Mouse (Mus musculus) kidney, postnatal 0 days (tissue): ENCODE measurements at regions not wholly inside any gene's neighbourhood (a gene's known extent, or its start where the extent isn't known, plus 50 kb on each side); places are given as distances from the start of the nearest gene placed in this dataset.

ENCODE experiments used
- ATAC-seq: fragments of 200-750 bp; cut with Nextera tagmentation; replicated peaks from 2 replicates; pipeline ENCODE4 v1.8.0; 2017; ENCODE audit warnings: low read depth, moderate number of reproducible peaks, moderate TSS enrichment, moderate library complexity; ENCODE audit not compliant: low FRiP score
- DNase-seq: peaks from one replicate; pipeline ENCODE4 v3.0.0-alpha.2; 2016; ENCODE audit warnings: low spot score
- H3K27ac ChIP-seq: fragments of 300-500 bp; sonication (generic); 2 replicates; pipeline ENCODE4 v1.5.1; 2014; ENCODE audit warnings: mild to moderate bottlenecking
- H3K27me3 ChIP-seq: fragments of 300-500 bp; sonication (generic); 2 replicates; pipeline ENCODE4 v1.6.1; 2014; ENCODE audit warnings: low read length, mixed read lengths; ENCODE audit not compliant: insufficient read depth
- H3K36me3 ChIP-seq: fragments of 300-500 bp; sonication (generic); 2 replicates; pipeline ENCODE4 v1.6.1; 2014; ENCODE audit warnings: low read length, mixed read lengths; ENCODE audit not compliant: insufficient read depth
- H3K4me1 ChIP-seq: fragments of 300-500 bp; sonication (generic); replicated peaks from 2 replicates; pipeline ENCODE4 v1.6.1; 2014; ENCODE audit warnings: antibody characterized with exemption, low read length, mixed read lengths; ENCODE audit not compliant: insufficient read depth
- H3K4me2 ChIP-seq: fragments of 300-500 bp; sonication (generic); 2 replicates; pipeline ENCODE4 v1.6.1; 2014; ENCODE audit warnings: mild to moderate bottlenecking, low read length, moderate library complexity, mixed read lengths
- H3K4me3 ChIP-seq: fragments of 300-500 bp; sonication (generic); replicated peaks from 2 replicates; pipeline ENCODE4 v1.5.1; 2014; ENCODE audit warnings: low read depth, low read length
- H3K9ac ChIP-seq: fragments of 300-500 bp; sonication (generic); 2 replicates; pipeline ENCODE4 v1.6.1; 2014; ENCODE audit warnings: low read depth, low read length
- H3K9me3 ChIP-seq: fragments of 300-500 bp; sonication (generic); replicated peaks from 2 replicates; pipeline ENCODE4 v1.6.1; 2016; ENCODE audit warnings: low read length, inconsistent platforms, mixed read lengths
- CTCF ChIP-seq: IDR thresholded peaks from 2 replicates; pipeline ENCODE4 v1.5.1; 2016; ENCODE audit warnings: antibody characterized with exemption, low read depth, mild to moderate bottlenecking, moderate library complexity
- WGBS: fragments of 180-500 bp; shearing (Covaris S2); extraction: QIAGEN DNeasy Blood & Tissue Kit; methylation state at CpG from one replicate; pipeline ENCODE4 v1.1.7; 2014; 5-methylcytosine and 5-hydroxymethylcytosine counted together

DNA sequence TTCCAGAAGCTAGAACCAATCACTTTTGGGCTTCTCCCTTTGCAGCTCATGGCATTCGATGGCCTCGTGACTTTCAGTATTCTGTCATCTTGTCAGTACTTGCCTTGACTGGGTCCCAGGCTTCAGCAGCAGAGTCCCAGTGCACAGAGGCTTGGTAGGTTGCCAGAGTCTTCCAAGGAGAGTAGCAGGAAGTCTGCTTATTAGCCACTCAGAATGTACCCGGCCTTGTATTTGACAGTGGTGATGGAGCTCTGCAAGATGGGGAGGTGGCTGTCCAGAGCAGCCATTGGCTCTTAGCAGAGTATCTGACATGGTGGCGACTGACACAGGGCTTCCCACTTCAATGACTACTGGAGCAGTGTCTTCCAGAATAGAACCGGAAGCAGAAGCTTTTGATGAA lies 293.3 kb upstream of the Cdh5 start:
- no peaks in the 10 kb centered on the region for H3K27me3 ChIP-seq
- no peak overlapping the region for H3K4me2 ChIP-seq
- DNase-seq = peak; percentile 69
- no peaks in the 10 kb centered on the region for H3K4me1 ChIP-seq
- no peaks in the 10 kb centered on the region for H3K36me3 ChIP-seq
- H3K9ac ChIP-seq = no peak overlapping the region
- no peaks in the 10 kb centered on the region for H3K9me3 ChIP-seq
- ATAC-seq = peak; percentile 35
- peak overlapping the region; percentile 72 for H3K27ac ChIP-seq
- no peak for TF ChIP-seq CTCF
- H3K4me3 ChIP-seq = no peak overlapping the region
- WGBS = 39% methylated on average over 5 of the region's 5 CpGs

DNA sequence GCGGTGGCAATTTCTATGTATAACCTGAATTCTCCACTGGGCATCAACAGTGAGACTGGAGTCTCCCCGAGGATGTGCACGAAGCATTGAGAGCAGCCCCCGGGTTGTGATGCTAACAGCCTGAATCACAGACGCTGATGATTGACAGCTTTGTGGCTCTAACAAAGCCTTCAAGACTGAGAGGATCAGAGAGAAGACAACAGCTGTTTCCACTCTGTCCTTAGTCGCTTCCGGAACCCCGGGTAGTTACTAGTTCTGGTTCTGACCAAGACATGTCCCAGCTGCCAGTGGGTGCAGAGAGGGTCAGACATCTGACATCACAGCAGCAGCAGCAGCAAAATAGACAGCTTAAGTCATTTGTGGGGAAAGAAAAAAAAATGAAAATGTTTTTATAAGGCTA lies 292.8 kb upstream of the Cdh5 start:
- WGBS = 17% methylated on average over 8 of the region's 8 CpGs
- DNase-seq (peak; percentile 96), ATAC-seq (peak; percentile 91)
- Histone ChIP-seq H3K4me3 (no peak overlapping the region), H3K27me3 (no peaks in the 10 kb centered on the region), H3K9ac (no peak overlapping the region), H3K4me2 (no peak overlapping the region), H3K4me1 (no peaks in the 10 kb centered on the region), H3K9me3 (no peaks in the 10 kb centered on the region), H3K27ac (peak overlapping the region; percentile 72), H3K36me3 (no peaks in the 10 kb centered on the region)
- no peak for TF ChIP-seq CTCF

DNA sequence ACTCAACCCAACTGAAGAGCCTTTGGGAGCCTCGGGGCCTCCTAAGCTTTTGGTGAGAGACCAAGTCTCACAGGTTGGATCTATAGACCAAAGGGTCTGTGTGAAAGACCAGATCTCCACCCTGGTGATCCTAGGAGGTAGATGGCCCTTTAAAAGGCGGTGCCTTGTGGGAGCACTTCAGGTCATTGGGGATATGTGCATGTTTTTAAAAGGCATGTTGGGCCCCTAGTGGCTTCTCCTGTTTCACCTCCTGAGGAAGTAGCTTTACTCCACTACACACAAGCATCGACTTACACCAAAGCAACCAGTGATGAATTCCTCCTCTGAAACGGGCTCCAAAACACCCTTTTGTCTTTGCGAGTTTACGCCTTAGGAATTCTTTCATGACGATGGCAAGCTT lies 292.3 kb upstream of the Cdh5 start:
- Histone ChIP-seq H3K4me1 (no peaks in the 10 kb centered on the region), H3K36me3 (no peaks in the 10 kb centered on the region), H3K4me3 (no peak overlapping the region), H3K9ac (no peak overlapping the region), H3K4me2 (no peak overlapping the region), H3K27ac (peak overlapping the region; percentile 74), H3K27me3 (no peaks in the 10 kb centered on the region), H3K9me3 (no peaks in the 10 kb centered on the region)
- peak; percentile 88 for DNase-seq
- peak; percentile 33 for TF ChIP-seq CTCF
- ATAC-seq = peak; percentile 44
- WGBS = 13% methylated on average over 7 of the region's 7 CpGs

GRCm38 (mm10) chr8:103813954-103814591 lies 287.4 kb upstream of the Cdh5 start:
- Histone ChIP-seq H3K36me3 (no peaks in the 10 kb centered on the region), H3K4me3 (no peak overlapping the region), H3K27me3 (no peaks in the 10 kb centered on the region), H3K27ac (peak overlapping the region; percentile 50), H3K4me1 (no peaks in the 10 kb centered on the region), H3K9ac (no peak overlapping the region), H3K4me2 (no peak overlapping the region), H3K9me3 (no peaks in the 10 kb centered on the region)
- WGBS = 35% methylated on average over 10 of the region's 10 CpGs
- no peak for TF ChIP-seq CTCF
- DNase-seq = peak; percentile 93
- no peak for ATAC-seq

DNA sequence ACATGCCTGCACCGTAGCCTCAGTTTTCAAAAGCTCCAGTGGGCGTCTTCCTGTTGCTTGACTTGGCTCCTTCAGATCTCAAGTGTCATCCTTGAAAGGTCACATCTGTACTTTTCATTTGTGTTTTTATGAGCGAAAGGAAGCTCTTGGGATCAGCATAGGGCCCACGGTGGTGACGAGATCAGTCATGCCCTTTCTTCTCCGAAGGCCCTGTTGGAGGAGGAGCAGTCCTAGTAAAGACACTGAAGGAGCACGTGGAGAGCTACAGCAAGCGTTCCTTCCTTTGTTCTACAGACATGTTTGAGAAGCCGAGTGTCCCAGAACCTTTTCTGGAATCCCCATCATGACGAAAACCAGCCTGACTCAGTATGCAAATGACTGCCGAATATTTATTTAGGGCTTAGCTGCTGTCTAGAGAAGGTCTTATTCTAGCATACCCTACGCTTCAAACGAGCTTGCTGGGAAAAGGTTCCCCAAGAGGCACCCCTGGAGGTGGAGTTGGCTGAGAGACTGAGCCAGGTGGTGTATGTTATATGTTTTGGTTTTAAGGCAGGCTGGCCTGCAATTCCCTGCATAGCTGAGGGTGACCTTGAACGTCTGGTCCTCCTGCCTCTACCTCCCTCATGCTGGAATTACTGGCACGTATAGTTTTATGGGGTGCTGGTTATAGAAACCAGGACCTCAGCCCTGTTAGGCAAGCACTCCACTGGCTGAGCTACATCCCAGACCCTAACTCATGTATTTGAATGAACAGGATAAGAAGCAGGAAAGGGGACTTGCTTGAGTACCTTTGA lies 285.1 kb upstream of the Cdh5 start:
- Histone ChIP-seq H3K4me3 (no peak overlapping the region), H3K27ac (peak overlapping the region; percentile 48; the same call in 1 of the 2 replicates), H3K4me1 (no peaks in the 10 kb centered on the region), H3K27me3 (no peaks in the 10 kb centered on the region), H3K4me2 (no peak overlapping the region), H3K36me3 (no peaks in the 10 kb centered on the region), H3K9ac (no peak overlapping the region), H3K9me3 (no peaks in the 10 kb centered on the region)
- 44% methylated on average over 15 of the region's 15 CpGs for WGBS
- ATAC-seq (no peak), DNase-seq (peak; percentile 54)
- no peak for TF ChIP-seq CTCF

GRCm38 (mm10) chr8:103823541-103823940 lies 277.9 kb upstream of the Cdh5 start:
- Histone ChIP-seq H3K9me3 (no peaks in the 10 kb centered on the region), H3K27me3 (no peaks in the 10 kb centered on the region), H3K4me2 (no peak overlapping the region), H3K36me3 (no peaks in the 10 kb centered on the region), H3K4me1 (no peaks in the 10 kb centered on the region), H3K9ac (no peak overlapping the region), H3K4me3 (no peak overlapping the region), H3K27ac (no peak overlapping the region)
- no peak for TF ChIP-seq CTCF
- DNase-seq (no peak), ATAC-seq (no peak)
- WGBS = 79% methylated on average over 7 of the region's 7 CpGs
